ENCODE assay signal across 21 mouse cellular contexts in the genomic region with DNA sequence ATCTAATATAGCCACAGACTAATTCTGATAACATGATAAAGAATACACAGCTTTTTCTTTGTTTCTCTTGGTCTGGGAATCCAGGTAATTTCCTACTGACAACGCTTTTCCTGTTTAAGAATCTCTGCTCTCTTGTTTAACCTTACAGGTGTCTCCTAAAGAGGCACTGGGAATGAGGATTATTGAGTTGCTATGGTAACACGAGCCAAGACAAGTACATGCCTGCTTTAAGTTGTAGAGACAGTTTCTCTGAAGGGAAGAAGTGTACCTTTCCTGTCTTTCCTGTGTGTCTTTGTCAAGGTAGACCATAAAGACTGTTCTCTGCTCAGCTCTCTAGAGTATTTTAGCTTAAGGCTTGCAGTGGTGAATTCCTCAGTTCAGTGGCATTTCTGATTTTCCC.
DNase-seq lines count a peak whose midpoint lies in the region; ATAC-seq and TF ChIP-seq lines count a peak whose summit lies in the region.
"Had no signal": no experiment of that assay in that cellular context is flagged by ENCODE, and none has a peak within 500 bp of the region (broad histone marks: within the 10 kb centered on the region; RNA-seq: fewer than 3 reads in every experiment).

No protein-coding gene starts in this region.

- WGBS in forebrain, embryonic 14.5 days: 47% methylated on average over 2 of the region's 2 CpGs
- WGBS in forebrain, embryonic 10.5 days: 58% methylated on average over 2 of the region's 2 CpGs
- WGBS in hindbrain, postnatal 0 days: 49% methylated on average over 2 of the region's 2 CpGs
- 69% methylated on average over 2 of the region's 2 CpGs for WGBS in hindbrain, embryonic 13.5 days
- 31% methylated on average over 2 of the region's 2 CpGs for WGBS in midbrain, postnatal 0 days

- no peak for TF ChIP-seq CTCF in hindbrain, postnatal 0 days (IDR thresholded peaks at IDR 0.05; ENCODE audit: low read depth)
- TF ChIP-seq CTCF in brain, embryonic 14.5 days (IDR thresholded peaks at IDR 0.05; ENCODE audit: borderline replicate concordance, extremely low read depth, insufficient read depth, insufficient read length): no peak
- TF ChIP-seq CTCF in midbrain, postnatal 0 days (IDR thresholded peaks at IDR 0.05): no peak

- peak; percentile 52 for DNase-seq in forebrain, embryonic 14.5 days (ENCODE audit: low spot score)
- no peak for DNase-seq in forebrain, embryonic 10.5 days (ENCODE audit: extremely low spot score, low spot score)
- peak; percentile 43 for DNase-seq in hindbrain, postnatal 0 days (ENCODE audit: low spot score)
- DNase-seq in brain, embryonic 14.5 days (ENCODE audit: low read depth): peak; percentile 71
- peak; percentile 35 for DNase-seq in midbrain, postnatal 0 days (ENCODE audit: low spot score)
- DNase-seq in thymus, adult 18-20 months: no peak
- DNase-seq: adrenal gland, adult 2 months; cerebellum, adult 18-20 months; cerebellum, postnatal 14 days; gastrocnemius, adult 2 months; kidney, postnatal 4 days; left cerebral cortex, postnatal 4 days; lung, embryonic 14.5 days; retina, postnatal 1 day; right cerebral cortex, postnatal 25 days; spleen, adult 18-20 months had no signal

- no peak; the same call in 1 of the 2 replicates for ATAC-seq in forebrain, embryonic 14.5 days
- 0 out of 2 replicates have a peak, but pooled peaks have one; percentile 40 for ATAC-seq in hindbrain, postnatal 0 days
- no peak for ATAC-seq in hindbrain, embryonic 13.5 days (ENCODE audit: low FRiP score)
- ATAC-seq in midbrain, postnatal 0 days (ENCODE audit: low FRiP score): no peak
- ATAC-seq: intestine, postnatal 0 days had no signal

- no peak overlapping the region for H3K9ac ChIP-seq in forebrain, embryonic 14.5 days (ENCODE audit: low read length)
- H3K9ac ChIP-seq in hindbrain, postnatal 0 days (replicated peaks; ENCODE audit: low read length): no peak overlapping the region
- H3K9ac ChIP-seq in hindbrain, embryonic 13.5 days: no peak overlapping the region
- H3K9ac ChIP-seq in midbrain, postnatal 0 days (replicated peaks; ENCODE audit: low read length, poor library complexity, severe bottlenecking): no peak overlapping the region
- H3K9ac ChIP-seq: kidney, embryonic 15.5 days; limb, embryonic 15.5 days; liver, embryonic 14.5 days; lung, embryonic 14.5 days had no signal

- no peak for TF ChIP-seq POLR2A in brain, embryonic 14.5 days (IDR thresholded peaks at IDR 0.05; ENCODE audit: borderline replicate concordance, extremely low read depth, insufficient read depth, insufficient read length, poor library complexity, severe bottlenecking)

- H3K4me1 ChIP-seq in forebrain, embryonic 14.5 days (ENCODE audit: control insufficient read depth, insufficient read depth, low read length): no peaks in the 10 kb centered on the region
- 0 out of 2 replicates have a peak, but pooled peaks cover 6% of the 10 kb centered on the region for H3K4me1 ChIP-seq in forebrain, embryonic 10.5 days
- H3K4me1 ChIP-seq in hindbrain, postnatal 0 days (ENCODE audit: insufficient read depth, low read length): no peaks in the 10 kb centered on the region
- 0 out of 2 replicates have a peak, but pooled peaks cover 3% of the 10 kb centered on the region for H3K4me1 ChIP-seq in hindbrain, embryonic 13.5 days (replicated peaks)
- H3K4me1 ChIP-seq in midbrain, postnatal 0 days (ENCODE audit: insufficient read depth, low read length): no peaks in the 10 kb centered on the region
- H3K4me1 ChIP-seq: kidney, embryonic 15.5 days; limb, embryonic 15.5 days had no signal

- H3K36me3 ChIP-seq in forebrain, embryonic 14.5 days (ENCODE audit: control insufficient read depth, insufficient read depth, low read length): no peaks in the 10 kb centered on the region
- H3K36me3 ChIP-seq in forebrain, embryonic 10.5 days (replicated peaks): no peaks in the 10 kb centered on the region
- no peaks in the 10 kb centered on the region for H3K36me3 ChIP-seq in hindbrain, postnatal 0 days (ENCODE audit: insufficient read depth, low read length)
- no peaks in the 10 kb centered on the region for H3K36me3 ChIP-seq in hindbrain, embryonic 13.5 days
- no peaks in the 10 kb centered on the region for H3K36me3 ChIP-seq in midbrain, postnatal 0 days (ENCODE audit: insufficient read depth, low read length)
- H3K36me3 ChIP-seq: limb, embryonic 15.5 days had no signal

- no peaks in the 10 kb centered on the region for H3K9me3 ChIP-seq in forebrain, embryonic 14.5 days (replicated peaks; ENCODE audit: control insufficient read depth, low read length)
- no peaks in the 10 kb centered on the region for H3K9me3 ChIP-seq in forebrain, embryonic 10.5 days
- no peaks in the 10 kb centered on the region for H3K9me3 ChIP-seq in hindbrain, postnatal 0 days (ENCODE audit: low read length)
- no peaks in the 10 kb centered on the region for H3K9me3 ChIP-seq in hindbrain, embryonic 13.5 days
- H3K9me3 ChIP-seq in midbrain, postnatal 0 days (ENCODE audit: low read length): no peaks in the 10 kb centered on the region
- H3K9me3 ChIP-seq: kidney, embryonic 15.5 days; limb, embryonic 15.5 days had no signal

- no peak overlapping the region for H3K4me3 ChIP-seq in forebrain, embryonic 14.5 days (ENCODE audit: low read depth, low read length)
- no peak overlapping the region for H3K4me3 ChIP-seq in forebrain, embryonic 10.5 days
- no peak overlapping the region for H3K4me3 ChIP-seq in hindbrain, postnatal 0 days (ENCODE audit: low read length)
- H3K4me3 ChIP-seq in hindbrain, embryonic 13.5 days: no peak overlapping the region
- H3K4me3 ChIP-seq in midbrain, postnatal 0 days (ENCODE audit: low read depth, low read length): no peak overlapping the region
- H3K4me3 ChIP-seq: gastrocnemius, adult 2 months; kidney, embryonic 15.5 days; limb, embryonic 15.5 days had no signal

- H3K4me2 ChIP-seq in forebrain, embryonic 14.5 days (ENCODE audit: low read length): no peak overlapping the region
- no peak overlapping the region for H3K4me2 ChIP-seq in hindbrain, postnatal 0 days (ENCODE audit: low read depth, low read length)
- H3K4me2 ChIP-seq in hindbrain, embryonic 13.5 days: no peak overlapping the region
- no peak overlapping the region for H3K4me2 ChIP-seq in midbrain, postnatal 0 days (ENCODE audit: low read depth, low read length, poor library complexity, severe bottlenecking)
- H3K4me2 ChIP-seq: kidney, embryonic 15.5 days; limb, embryonic 15.5 days; lung, embryonic 14.5 days had no signal

- H3K27me3 ChIP-seq in forebrain, embryonic 14.5 days (replicated peaks; ENCODE audit: control insufficient read depth, insufficient read depth, low read length): no peaks in the 10 kb centered on the region
- H3K27me3 ChIP-seq in forebrain, embryonic 10.5 days (ENCODE audit: poor library complexity, severe bottlenecking): no peaks in the 10 kb centered on the region
- no peaks in the 10 kb centered on the region for H3K27me3 ChIP-seq in hindbrain, postnatal 0 days (ENCODE audit: insufficient read depth, low read length)
- no peaks in the 10 kb centered on the region for H3K27me3 ChIP-seq in hindbrain, embryonic 13.5 days
- H3K27me3 ChIP-seq in midbrain, postnatal 0 days (ENCODE audit: insufficient read depth, low read length): no peaks in the 10 kb centered on the region
- H3K27me3 ChIP-seq: kidney, embryonic 15.5 days; limb, embryonic 15.5 days had no signal

- H3K27ac ChIP-seq in forebrain, embryonic 14.5 days (ENCODE audit: low read depth, low read length): no peak overlapping the region
- H3K27ac ChIP-seq in forebrain, embryonic 10.5 days: no peak overlapping the region
- H3K27ac ChIP-seq in hindbrain, postnatal 0 days: no peak overlapping the region
- no peak overlapping the region for H3K27ac ChIP-seq in hindbrain, embryonic 13.5 days
- H3K27ac ChIP-seq in midbrain, postnatal 0 days (ENCODE audit: low read depth, low read length): peak overlapping the region; percentile 19; the same call in 1 of the 2 replicates
- H3K27ac ChIP-seq: gastrocnemius, adult 2 months; kidney, embryonic 15.5 days; limb, embryonic 15.5 days; liver, embryonic 14.5 days had no signal

Comparison
In these comparisons a context has a peak if more than half of its experiments do, and no peak if none do; other contexts are left out.
1. DNase-seq: peak in forebrain, embryonic 14.5 days (single experiment), hindbrain, postnatal 0 days (single experiment), brain, embryonic 14.5 days (single experiment) and midbrain, postnatal 0 days (single experiment); none in forebrain, embryonic 10.5 days (single experiment) and thymus, adult 18-20 months (0 of 2).